Mouse (Mus musculus): ENCODE results near the gene Abat.

Gene Abat

GRCm38 (mm10) chr16:8574316-8574715 is 61.1 kb downstream of the Abat start:
- DNase-seq (ENCODE audit: low spot score) = no peak

GRCm38 (mm10) chr16:8576111-8576510 is 62.9 kb downstream of the Abat start:
- no peak for DNase-seq (ENCODE audit: low spot score)

- no peak for DNase-seq (ENCODE audit: low spot score)
Observed at GRCm38 (mm10) chr16:8576901-8577300, 63.7 kb downstream of the Abat start.

GRCm38 (mm10) chr16:8578326-8578725 is 65.1 kb downstream of the Abat start:
- no peak for DNase-seq (ENCODE audit: low spot score)

GRCm38 (mm10) chr16:8579546-8579945 is 66.3 kb downstream of the Abat start:
- DNase-seq (ENCODE audit: low spot score) = no peak

- DNase-seq (ENCODE audit: low spot score) = no peak
Observed at GRCm38 (mm10) chr16:8581661-8582239, 68.5 kb downstream of the Abat start.

GRCm38 (mm10) chr16:8582579-8583295 is 69.5 kb downstream of the Abat start:
- no peak for DNase-seq (ENCODE audit: low spot score)

GRCm38 (mm10) chr16:8584248-8584647 is 71.0 kb downstream of the Abat start:
- no peak for DNase-seq (ENCODE audit: low spot score)

GRCm38 (mm10) chr16:8585056-8585455 is 71.8 kb downstream of the Abat start:
- no peak for DNase-seq (ENCODE audit: low spot score)

- peak; percentile 72 for DNase-seq (ENCODE audit: low spot score)
Observed at GRCm38 (mm10) chr16:8595411-8595810, 82.2 kb downstream of the Abat start.

- DNase-seq (ENCODE audit: low spot score) = peak; percentile 37
Observed at GRCm38 (mm10) chr16:8596336-8596735, 83.1 kb downstream of the Abat start.

GRCm38 (mm10) chr16:8597516-8597915 is 84.3 kb downstream of the Abat start:
- DNase-seq (ENCODE audit: low spot score) = no peak

- DNase-seq (ENCODE audit: low spot score) = no peak
Observed at GRCm38 (mm10) chr16:8603789-8604188, 90.6 kb downstream of the Abat start.

GRCm38 (mm10) chr16:8610397-8610796 is 97.2 kb downstream of the Abat start:
- DNase-seq (ENCODE audit: low spot score) = no peak

GRCm38 (mm10) chr16:8612214-8613005 is 99.2 kb downstream of the Abat start:
- DNase-seq (ENCODE audit: low spot score) = no peak

GRCm38 (mm10) chr16:8613039-8613438 is 99.8 kb downstream of the Abat start:
- no peak for DNase-seq (ENCODE audit: low spot score)

GRCm38 (mm10) chr16:8613447-8613846 is 100.2 kb downstream of the Abat start:
- no peak for DNase-seq (ENCODE audit: low spot score)

- no peak for DNase-seq (ENCODE audit: low spot score)
Observed at GRCm38 (mm10) chr16:8619659-8620314, 106.6 kb downstream of the Abat start.

- DNase-seq (ENCODE audit: low spot score) = no peak
Observed at GRCm38 (mm10) chr16:8620315-8621115, 107.3 kb downstream of the Abat start.

GRCm38 (mm10) chr16:8630419-8630818 is 117.2 kb downstream of the Abat start:
- no peak for DNase-seq (ENCODE audit: low spot score)

- DNase-seq (ENCODE audit: low spot score) = no peak
Observed at GRCm38 (mm10) chr16:8631428-8631827, 118.2 kb downstream of the Abat start.

- no peak for DNase-seq (ENCODE audit: low spot score)
Observed at GRCm38 (mm10) chr16:8636867-8637216, 123.6 kb downstream of the Abat start.
